Mouse (Mus musculus): ENCODE results near the gene Bcr.

Bcr gene

DNA sequence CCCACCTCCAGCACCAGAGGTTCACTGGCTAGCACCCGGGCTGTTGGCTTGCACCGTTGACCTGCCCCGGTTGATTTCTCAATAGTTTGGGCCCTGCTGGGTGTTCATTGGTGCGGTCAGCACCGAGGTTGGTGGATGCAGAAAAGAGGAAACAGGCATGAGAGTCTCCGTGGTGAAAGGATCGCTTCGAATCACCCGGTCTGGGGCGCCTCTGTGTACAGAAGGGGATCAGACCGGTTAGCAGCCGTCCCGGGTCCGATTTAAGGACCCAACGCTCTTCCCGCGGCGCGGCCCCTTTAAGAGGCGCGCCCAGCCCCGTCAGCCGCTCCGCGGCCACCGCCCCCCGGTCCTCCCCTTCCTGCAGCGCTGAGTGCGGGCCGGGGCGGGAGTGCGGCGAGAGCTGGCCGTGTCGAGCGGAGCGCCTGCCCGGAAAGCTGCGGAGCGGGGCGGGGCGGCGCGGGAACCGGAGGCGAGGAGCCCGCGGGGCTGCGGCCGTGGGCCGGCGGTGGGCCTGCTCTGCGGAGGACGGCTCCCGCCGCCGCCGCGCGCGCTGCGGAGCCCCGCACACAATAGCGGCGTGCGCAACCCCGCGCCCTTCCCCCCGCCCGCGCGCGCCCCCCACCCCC, at the start of gene Bcr:
Bcr (plus strand) TSS at position 376 of the 626 bp plus-strand sequence.
- DNase-seq: peak; percentile 83

DNA sequence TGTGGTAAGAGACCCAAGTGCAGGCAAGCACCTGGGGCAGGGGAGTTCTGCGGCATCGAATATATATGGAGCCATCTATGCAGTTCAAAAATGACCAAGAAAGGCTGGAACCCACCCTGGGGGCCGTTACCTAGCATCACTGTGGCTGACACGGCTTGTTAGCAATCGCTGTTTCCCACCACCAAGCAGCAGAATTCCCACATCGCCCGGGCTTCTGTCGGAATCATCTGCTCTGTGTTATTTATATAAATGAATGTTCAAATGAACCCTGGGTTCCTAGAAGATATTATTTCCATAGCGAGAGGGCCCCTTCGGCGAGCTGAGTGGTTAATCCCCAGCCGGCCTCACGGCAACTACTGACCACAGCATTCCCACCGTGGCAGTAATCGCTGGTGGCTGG, 49.7 kb upstream of the Bcr start:
- DNase-seq: no peak

DNA sequence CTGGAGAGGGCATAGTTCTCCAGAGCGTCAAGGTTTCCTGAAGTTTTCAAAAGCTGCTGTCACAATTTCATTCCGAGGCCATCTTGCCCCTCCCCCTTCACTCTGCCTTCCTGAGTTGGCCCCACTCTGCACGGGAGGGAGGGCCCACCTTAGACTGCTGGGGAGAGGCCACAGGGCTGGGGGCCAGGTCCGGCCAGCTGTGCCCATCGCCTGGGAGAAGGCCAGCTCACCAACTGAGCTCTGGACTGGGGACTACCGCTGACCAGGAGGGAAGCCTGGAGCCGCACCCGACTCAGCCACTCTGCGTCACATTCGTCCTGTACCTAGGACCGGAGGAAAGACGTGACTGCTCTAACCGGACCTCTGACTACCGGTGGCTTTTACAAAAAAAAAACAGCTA, 44.9 kb upstream of the Bcr start:
- no peak for DNase-seq

DNA sequence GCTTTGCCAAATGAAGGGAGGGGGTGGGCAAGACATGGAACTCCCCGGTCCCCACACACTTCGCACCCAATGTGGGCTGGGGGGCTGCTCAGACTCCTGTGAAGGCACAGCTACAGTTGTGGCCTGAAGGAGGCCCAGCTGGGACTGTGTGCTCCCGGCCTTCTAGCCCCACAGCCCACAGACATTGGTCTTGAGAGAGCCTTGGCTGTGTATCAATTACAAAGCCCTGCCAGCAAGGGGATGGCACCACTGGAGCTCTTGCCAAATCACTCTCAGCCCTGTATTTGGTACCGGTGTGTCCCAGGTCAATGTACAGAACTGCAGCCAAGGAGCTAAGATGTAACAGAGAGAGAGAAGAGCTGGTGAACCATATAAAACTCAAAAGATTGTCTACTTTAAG, 43.9 kb upstream of the Bcr start:
- no peak for DNase-seq

DNA sequence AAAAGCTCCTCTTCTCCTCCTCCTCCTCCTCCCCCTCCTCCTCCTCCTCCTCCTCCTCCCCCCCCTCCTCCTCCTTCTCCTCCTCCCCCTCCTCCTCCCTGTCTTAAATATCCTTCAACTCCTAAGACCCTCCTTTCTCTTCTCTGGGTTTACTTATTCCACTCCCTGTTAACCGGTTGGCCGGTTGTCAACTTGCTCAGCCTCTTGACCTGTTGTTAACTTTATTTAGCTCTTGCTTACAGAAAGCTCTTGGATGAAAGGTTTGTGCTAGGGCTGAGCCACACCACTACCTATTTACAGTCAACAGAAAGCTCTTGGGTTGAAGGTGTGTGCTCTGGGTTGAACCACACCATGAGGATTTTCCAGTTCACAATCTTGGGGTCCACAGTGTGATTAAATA, 40.1 kb upstream of the Bcr start:
- DNase-seq: peak; percentile 66

DNA sequence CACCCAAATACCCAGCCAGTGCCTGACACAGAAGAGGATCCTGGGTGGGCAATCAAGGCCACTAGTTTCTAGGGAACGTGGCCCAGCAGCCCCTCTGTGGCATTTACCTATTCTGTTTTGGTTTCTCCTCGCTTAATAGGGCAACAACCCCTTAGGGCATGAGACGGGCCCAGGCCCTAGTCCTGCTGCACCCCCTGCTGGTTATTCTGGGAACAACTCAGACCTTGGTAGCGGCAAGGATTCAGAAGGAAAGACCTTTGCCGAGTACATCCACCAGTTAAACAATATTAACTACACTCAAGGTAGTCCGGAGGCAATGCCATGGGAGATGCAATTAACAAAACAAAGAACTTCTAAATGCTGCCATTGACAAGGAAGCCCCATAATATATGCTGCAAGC, 39.3 kb upstream of the Bcr start:
- peak; percentile 83 for DNase-seq

DNA sequence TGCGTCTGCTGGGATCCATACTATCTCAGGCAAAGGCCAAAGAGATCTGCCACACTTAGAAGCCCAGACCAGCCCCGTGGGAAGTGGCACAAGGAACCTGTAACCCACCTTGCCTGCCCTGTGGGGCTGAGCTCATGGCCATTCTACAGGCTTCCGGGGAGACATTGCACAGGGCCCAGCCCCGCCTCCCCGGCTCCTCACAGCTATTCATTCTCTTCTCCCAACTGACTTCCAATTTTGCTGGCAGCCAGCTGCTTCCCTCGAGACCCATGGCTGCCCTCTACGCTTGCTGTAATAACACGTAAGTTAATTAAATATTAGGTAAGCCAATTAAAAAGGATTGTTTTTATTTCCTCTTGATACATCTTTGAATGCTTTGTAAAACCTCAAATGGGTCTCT, 33.9 kb upstream of the Bcr start:
- DNase-seq: no peak

DNA sequence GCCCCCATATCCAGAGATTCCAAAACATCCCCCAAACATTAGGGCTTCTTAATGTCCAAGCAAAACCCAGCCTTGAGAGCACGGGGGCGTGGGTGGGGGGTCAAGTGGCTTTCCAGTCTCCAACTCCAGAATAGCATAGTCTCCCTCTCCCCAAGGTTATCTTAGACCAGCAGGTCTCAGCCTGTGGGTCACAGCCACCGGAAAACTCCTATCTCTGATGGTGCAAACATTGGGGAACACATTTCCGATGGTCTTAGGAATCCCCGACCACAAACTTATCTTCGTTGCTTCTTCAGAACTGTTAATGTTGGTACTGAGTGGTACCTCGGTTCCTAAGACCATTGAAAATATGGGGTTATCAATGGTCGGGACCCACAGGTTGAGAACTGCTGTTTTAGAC, 31.6 kb upstream of the Bcr start:
- DNase-seq: no peak

DNA sequence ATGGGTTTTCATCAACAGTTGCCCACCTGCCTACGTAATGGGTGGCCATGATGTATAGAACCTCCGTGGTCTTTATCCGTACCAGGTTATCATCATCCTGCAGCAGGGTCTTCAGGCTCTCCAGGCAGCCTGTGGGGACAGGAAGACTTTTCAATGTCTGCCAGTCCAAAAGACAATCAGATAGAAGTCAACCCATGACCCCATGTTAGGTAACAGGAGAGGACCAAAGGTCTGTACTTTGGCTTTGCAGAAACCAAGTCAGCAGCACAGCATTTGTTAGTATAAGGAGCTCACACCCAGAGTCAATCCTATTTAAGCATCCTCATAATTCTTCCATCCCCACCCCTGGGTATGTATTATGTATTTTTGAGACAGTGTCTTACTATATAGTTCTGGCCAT, 30.7 kb upstream of the Bcr start:
- no peak for DNase-seq

DNA sequence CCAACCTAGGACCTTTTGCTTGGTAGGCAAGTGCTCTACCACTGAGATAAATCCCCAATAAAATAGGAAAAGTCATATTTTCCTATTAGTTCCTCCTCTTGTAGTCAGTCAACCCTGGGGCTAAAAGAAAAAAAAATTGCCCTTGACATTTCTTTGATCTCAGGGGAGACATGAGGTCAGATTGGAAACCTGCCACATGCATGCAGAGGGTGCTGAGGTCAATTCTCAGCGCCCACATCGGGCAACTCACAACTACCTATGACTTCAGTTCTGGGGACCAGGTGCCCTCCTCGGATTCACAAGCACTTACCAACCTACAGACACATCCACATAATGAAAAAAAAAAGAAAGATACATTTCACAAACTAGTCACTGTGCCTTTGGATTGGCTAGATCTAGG, 30.2 kb upstream of the Bcr start:
- no peak for DNase-seq

DNA sequence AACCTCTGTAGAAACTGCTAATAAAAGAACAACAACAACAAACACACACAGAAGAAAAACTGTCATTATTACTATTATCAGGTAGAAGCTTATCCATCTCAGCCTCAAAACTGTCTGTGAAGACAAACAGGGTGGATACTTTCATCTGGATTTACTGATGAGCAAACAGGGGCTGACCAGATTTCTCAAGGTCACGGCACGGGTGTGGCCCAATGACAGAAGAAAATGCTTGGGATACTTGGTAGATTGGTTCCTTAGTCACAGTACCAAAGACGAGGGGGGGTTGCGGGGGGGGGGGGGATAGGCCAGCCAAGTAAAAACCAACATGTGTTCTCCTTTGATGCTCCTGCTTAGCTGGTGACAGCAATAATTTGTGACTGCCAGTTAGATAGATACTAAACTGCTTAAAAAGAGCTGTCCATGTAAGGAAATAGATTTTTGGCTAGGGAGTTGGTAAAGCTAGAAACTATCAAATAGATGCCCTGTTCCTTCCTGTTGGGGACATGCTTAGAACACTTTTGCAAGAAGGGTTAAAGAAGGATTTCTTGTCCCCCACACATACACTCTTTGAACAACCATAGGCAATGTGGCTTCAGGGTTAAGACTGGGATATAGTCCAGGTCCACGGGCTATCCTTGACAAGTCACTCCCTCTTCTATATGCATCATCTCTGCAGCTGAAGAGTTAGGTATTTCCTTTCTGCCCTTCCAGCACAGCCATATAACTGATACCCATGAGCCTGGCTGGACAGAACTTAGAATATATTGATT, 28.9 kb upstream of the Bcr start:
- no peak for DNase-seq

DNA sequence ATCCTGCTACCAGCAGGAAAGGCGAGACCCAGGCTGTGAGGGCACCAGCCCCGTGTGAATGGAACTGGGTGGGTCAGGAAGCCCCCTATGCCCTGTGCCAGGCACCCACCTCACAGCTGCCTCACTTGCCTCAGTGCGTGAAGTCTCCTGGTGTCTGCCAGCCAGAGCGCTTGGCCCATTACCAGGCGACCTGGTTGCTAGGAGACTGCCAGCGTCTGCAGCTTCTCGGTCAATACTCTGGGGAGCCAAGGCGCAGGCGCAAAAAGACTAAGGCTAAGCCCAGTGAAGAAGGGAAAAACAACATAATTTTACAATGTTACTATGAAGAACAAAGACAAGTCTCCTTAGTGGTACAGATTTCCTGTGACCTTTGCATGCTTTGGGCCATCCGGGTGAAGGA, 28.0 kb upstream of the Bcr start, which contains the start of gene Rsph14:
Rsph14 (minus strand) TSS at position 192 of the 400 bp plus-strand sequence.
- DNase-seq: peak; percentile 82

DNA sequence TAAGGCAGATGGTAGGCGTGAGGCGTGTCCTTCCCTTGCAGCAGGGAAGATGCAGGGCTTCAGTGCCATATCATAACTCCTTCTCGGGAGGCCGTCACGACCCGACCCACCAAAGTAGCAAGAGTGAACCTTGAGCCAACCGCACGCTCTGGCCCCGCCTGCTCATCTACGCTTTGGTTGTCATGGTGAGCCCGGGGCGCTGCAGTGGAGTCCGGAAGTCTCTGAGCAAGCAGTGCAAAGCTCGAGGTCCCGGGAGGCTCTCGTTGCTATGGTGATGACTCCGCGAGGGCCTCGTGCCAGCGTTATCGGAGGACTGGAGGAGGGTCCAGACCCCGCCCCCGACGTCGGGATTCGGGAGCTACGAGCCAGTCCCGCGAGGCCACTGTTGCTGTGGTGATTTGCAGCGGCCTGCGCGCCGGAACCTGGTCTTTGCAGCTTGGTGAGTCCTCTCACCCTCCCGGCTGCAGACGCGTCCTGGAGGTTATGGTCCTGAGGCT, 23.5 kb upstream of the Bcr start, which contains the start of gene Rab36:
Rab36 (plus strand) TSS at position 176 of the 497 bp plus-strand sequence.
- peak; percentile 93 for DNase-seq

DNA sequence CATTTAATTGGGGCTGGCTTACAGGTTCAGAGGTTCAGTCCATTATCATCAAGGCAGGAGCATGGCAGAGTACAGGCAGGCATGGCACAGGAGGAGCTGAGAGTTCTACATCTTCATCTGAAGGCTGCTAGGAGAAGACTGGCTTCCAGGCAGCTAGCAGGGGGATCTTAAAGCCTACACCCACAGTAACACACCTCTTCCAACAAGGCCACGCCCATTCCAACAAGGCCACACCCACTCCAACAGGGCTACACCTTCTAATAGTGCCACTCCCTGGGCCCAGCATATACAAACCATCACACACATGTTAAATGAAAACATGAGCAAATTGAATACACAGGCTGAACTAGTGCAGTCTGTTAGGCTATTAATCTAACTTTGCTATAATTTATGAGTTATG, 18.3 kb upstream of the Bcr start:
- peak; percentile 24 for DNase-seq

DNA sequence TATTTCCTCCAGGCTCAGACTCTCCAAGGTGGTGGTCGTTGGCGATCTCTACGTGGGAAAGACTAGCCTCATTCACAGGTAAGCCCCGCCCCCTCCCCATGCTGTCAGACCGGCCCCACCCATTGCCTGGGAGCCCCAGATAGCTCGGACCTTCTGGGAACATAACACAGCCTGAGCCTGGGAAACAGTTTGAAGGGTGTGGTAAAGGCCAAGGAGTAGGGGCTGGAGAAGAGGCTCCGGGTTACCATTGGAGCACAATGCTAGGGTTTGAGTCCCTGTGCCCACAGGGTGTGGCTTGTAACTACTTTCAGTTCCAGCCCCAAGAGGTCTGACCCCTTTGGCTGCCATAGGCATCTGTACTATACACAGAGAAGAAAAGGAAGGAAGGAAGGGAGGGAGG, 15.9 kb upstream of the Bcr start:
- DNase-seq: no peak

DNA sequence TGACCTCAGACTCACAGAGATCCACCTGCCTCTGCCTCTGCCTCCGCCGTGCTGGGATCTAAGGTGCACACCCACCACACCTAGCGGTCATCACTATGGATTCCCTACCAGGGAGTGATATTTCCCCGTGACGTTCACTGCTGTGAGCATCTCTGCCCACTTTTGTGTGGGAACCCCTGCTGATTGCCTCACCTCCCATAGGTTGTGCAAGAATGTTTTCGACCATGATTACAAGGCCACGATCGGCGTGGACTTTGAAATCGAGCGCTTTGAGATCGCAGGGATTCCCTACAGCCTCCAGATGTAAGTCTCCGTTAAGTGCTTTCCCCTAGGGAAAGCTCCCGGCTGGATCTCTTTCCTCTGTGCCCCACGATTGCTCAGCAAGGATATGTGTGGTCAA, 14.6 kb upstream of the Bcr start:
- DNase-seq: no peak

DNA sequence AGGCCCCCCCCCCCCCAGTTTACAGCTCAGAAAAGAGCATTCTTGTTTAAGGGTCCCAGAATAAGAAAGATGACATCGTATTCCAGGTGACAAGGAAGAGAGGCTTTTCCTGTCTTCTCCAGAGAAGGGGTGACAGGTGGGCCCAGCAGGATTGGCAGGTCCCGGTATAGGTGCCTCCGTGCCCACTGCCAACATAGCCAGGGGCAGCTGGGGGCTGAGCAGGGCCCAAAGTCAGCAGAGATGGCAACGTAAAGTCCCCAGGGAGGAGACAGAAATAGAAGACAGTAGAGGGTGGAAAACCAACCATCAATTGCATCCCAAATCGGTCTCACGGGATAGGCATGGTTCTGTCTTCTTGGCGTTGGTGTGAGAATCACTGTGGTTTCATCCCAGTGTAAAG, 11.7 kb upstream of the Bcr start:
- DNase-seq: no peak

DNA sequence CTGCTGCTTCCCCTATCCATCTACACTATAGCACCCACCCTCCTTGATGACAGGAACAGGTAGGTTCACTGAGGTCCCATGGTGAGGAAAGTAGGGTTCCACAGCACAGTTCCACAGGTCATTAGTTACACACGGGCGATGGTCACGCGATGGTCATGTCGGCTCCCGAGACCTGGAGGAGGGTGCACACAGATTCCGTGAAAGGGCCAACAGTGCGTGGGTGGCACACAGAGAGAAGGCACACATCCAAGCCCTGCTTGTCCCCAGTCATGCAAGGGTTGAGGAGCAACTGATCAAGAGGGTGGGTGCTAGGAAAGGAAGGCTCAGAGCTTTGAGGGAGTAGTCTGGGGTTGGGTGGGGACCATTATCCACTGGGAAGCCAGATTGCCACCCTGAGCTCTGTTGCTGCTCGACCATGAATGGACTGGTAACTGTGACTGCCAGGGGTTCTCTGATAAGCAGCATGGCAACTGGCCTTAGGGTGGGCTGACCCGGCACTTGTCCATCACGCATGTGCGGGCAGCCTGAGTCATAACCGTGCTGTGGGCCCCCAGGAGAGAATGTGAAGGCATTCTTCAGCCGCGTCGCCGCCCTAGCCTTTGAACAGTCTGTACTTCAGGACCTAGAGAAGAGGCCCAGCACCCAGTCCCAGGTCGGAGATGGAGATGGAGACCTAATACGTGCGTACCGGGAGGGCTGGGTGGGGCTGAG, 8.9 kb upstream of the Bcr start:
- DNase-seq: no peak

DNA sequence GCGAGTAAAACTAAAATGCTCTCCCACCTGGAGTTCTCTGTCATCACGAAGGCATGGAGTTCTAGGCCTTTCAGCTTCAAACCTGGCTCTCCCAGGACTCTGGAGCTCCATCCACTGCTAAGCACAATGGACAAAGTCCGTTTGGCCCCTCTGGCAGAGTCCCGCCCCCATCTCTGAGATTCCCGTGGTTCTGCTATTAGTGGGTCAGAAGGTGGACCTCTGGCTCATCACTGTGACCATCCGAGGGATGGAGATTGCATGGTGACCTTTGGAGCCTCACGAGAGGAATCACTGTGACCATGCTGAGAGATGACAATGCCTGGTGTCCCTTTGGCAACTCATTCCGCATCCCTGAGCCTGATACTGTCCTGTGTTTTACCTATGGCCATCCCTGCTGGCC, 7.5 kb upstream of the Bcr start:
- DNase-seq: no peak

DNA sequence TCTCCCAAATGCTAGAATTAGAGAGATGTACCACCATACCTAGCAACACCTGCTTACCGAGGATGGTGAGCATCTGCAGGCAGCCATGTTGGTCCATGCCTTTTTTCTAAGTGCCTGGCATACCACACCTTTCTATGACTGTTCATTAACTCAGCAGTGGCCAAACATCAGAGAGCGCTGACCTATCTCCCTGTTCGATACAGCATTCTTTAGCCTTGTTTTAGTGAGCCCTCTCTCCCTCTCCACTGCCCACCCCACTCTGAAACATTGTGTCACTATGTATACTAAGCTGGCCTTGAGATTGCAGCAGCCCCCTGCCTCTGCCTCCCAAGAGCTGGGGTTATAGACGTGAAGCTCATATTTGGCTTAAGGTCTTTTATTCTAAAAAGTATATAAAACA, 6.7 kb upstream of the Bcr start:
- DNase-seq: no peak

DNA sequence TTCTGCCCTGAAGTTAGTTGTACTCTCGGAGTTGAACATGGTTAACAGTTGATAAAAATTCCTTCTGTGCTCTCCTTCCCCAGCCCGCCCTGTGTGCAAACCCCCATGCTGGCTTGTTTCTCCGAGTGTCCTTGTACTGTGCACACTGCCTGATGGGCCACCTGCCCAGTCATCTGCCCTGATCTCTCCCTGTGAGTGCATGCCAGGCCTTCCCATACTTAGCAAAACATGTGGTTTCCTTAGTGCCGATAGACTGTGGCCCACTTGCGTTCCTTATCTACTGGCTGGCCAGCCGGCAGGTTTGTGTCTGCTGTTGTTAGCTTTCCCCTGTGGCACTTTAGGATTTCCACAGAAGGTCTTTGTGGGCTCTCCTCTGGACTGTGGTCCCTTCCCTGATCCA, 6.3 kb upstream of the Bcr start:
- peak; percentile 73 for DNase-seq

DNA sequence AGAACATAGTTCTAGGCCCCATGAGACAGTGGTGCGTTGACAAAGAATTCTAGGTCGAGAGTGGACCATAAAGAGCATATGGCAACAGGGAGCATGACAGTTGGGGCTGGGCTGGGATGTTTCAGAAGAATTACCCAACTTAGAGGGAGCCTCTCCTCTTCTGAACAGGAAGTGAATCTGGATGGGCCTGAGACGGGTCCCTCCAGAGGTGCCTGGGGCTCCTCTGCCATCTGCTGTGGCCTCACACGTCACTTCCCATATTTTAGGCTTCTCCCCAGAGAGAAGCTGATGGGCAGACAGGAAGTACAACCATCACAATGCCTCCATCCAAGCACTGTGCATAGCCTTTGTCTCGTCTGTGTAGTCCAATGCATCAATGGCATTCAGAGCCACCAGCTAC, 4.7 kb upstream of the Bcr start:
- DNase-seq: no peak

DNA sequence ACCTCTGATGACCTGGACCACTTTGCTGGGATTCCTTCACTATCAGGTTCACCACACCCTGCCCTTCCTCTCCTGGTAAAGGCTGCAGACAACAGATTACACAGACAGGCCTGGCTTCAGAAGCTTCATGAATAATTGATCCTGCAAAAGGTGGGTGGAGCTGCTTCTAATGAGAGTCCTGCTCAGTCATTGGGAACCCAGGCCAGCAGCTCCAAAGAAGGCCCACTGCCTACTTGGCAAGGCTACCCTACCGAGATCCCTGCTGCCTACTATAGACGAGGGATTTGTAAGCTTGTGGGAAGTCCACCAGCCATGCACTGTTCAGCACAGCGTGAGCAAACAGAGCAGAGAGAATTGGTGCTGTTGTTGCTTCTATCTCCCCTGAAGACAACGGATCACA, 4.1 kb upstream of the Bcr start:
- no peak for DNase-seq

DNA sequence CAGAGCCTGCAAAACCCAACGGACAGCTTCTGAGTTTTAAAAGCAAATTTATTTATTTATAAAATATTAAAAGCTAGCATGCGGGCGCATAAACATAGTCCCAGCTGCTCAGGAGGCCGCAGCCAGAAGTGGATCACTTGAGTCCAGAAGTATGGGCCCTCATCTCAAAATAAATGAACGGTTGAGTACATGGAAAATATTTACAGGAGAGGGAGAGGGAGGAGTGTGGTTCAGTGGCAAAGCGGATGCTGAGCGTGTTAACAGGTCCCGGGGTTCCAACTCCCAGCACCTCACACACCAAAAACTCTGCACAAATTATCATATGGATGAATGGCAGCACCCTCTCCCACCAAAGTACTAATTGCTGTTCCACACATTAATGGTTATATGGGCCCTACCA, 2.1 kb upstream of the Bcr start:
- peak; percentile 81 for DNase-seq

Data from lung, postnatal 36 days (tissue).